Mouse (Mus musculus): ENCODE measurements around the gene Slc2a9. TPM values are rescaled to one million over a fixed set of nuclear protein-coding genes. Genes with fewer than 3 reads are reported as not detected.

Gene Slc2a9
- polyA plus RNA-seq, 1 experiment = 0.01 TPM

- no peak for TF ChIP-seq GATA1 (IDR thresholded peaks at IDR 0.05; ENCODE audit: low read length)
- TF ChIP-seq TAL1 (IDR thresholded peaks at IDR 0.05; ENCODE audit: low read length) = no peak
- Histone ChIP-seq H3K36me3 (ENCODE audit: control insufficient read depth) (no peaks in the 10 kb centered on the region), H3K4me3 (replicated peaks) (no peak overlapping the region), H3K4me1 (ENCODE audit: control insufficient read depth) (no peaks in the 10 kb centered on the region), H3K27me3 (ENCODE audit: control insufficient read depth) (no peaks in the 10 kb centered on the region), H3K9me3 (ENCODE audit: control insufficient read depth, low read length) (no peaks in the 10 kb centered on the region)
These were observed 156.1 kb downstream of the Slc2a9 start for GRCm38 (mm10) chr5:38346646-38347432.

- Histone ChIP-seq H3K4me3 (replicated peaks) (no peak overlapping the region), H3K27me3 (ENCODE audit: control insufficient read depth) (no peaks in the 10 kb centered on the region), H3K9me3 (ENCODE audit: control insufficient read depth, low read length) (no peaks in the 10 kb centered on the region), H3K36me3 (ENCODE audit: control insufficient read depth) (no peaks in the 10 kb centered on the region), H3K4me1 (ENCODE audit: control insufficient read depth) (no peaks in the 10 kb centered on the region)
- no peak for TF ChIP-seq TAL1 (IDR thresholded peaks at IDR 0.05; ENCODE audit: low read length)
- no peak for TF ChIP-seq GATA1 (IDR thresholded peaks at IDR 0.05; ENCODE audit: low read length)
These were observed 159.8 kb downstream of the Slc2a9 start for GRCm38 (mm10) chr5:38343101-38343500.

- Histone ChIP-seq H3K36me3 (ENCODE audit: control insufficient read depth) (no peaks in the 10 kb centered on the region), H3K9me3 (ENCODE audit: control insufficient read depth, low read length) (no peaks in the 10 kb centered on the region), H3K4me3 (replicated peaks) (no peak overlapping the region), H3K27me3 (ENCODE audit: control insufficient read depth) (no peaks in the 10 kb centered on the region), H3K4me1 (ENCODE audit: control insufficient read depth) (no peaks in the 10 kb centered on the region)
- no peak for TF ChIP-seq GATA1 (IDR thresholded peaks at IDR 0.05; ENCODE audit: low read length)
- no peak for TF ChIP-seq TAL1 (IDR thresholded peaks at IDR 0.05; ENCODE audit: low read length)
These were observed 168.4 kb downstream of the Slc2a9 start for GRCm38 (mm10) chr5:38334582-38334981.

GRCm38 (mm10) chr5:38333381-38333780 is 169.6 kb downstream of the Slc2a9 start:
- H3K4me3 ChIP-seq (replicated peaks) = no peak overlapping the region
- H3K36me3 ChIP-seq (ENCODE audit: control insufficient read depth) = no peaks in the 10 kb centered on the region
- TF ChIP-seq GATA1 (IDR thresholded peaks at IDR 0.05; ENCODE audit: low read length) (no peak), TAL1 (IDR thresholded peaks at IDR 0.05; ENCODE audit: low read length) (no peak)
- H3K27me3 ChIP-seq (ENCODE audit: control insufficient read depth) = no peaks in the 10 kb centered on the region
- H3K4me1 ChIP-seq (ENCODE audit: control insufficient read depth) = no peaks in the 10 kb centered on the region
- no peaks in the 10 kb centered on the region for H3K9me3 ChIP-seq (ENCODE audit: control insufficient read depth, low read length)

- peaks cover 33% of the 10 kb centered on the region for H3K27me3 ChIP-seq (ENCODE audit: control insufficient read depth)
- H3K4me1 ChIP-seq (ENCODE audit: control insufficient read depth) = no peaks in the 10 kb centered on the region
- no peak within 1 kb of the TSS for H3K4me3 ChIP-seq (replicated peaks)
- H3K9me3 ChIP-seq (ENCODE audit: control insufficient read depth, low read length) = no peaks in the 10 kb centered on the region
- TF ChIP-seq GATA1 (IDR thresholded peaks at IDR 0.05; ENCODE audit: low read length) (no peak), TAL1 (IDR thresholded peaks at IDR 0.05; ENCODE audit: low read length) (no peak)
- no peaks in the 10 kb centered on the region for H3K36me3 ChIP-seq (ENCODE audit: control insufficient read depth)
These were observed 183.8 kb downstream of the Slc2a9 start, which contains the start of gene Drd5 for GRCm38 (mm10) chr5:38318966-38319786. Gene Drd5 (plus strand): TSS chr5:38319367.

GRCm38 (mm10) chr5:38309795-38310194 is 193.1 kb downstream of the Slc2a9 start:
- Histone ChIP-seq H3K4me3 (replicated peaks) (no peak overlapping the region), H3K9me3 (ENCODE audit: control insufficient read depth, low read length) (no peaks in the 10 kb centered on the region), H3K36me3 (ENCODE audit: control insufficient read depth) (no peaks in the 10 kb centered on the region), H3K27me3 (ENCODE audit: control insufficient read depth) (no peaks in the 10 kb centered on the region; the same call in 1 of the 2 replicates), H3K4me1 (ENCODE audit: control insufficient read depth) (peaks cover 3% of the 10 kb centered on the region)
- TF ChIP-seq TAL1 (IDR thresholded peaks at IDR 0.05; ENCODE audit: low read length) (no peak), GATA1 (IDR thresholded peaks at IDR 0.05; ENCODE audit: low read length) (no peak)

- Histone ChIP-seq H3K36me3 (ENCODE audit: control insufficient read depth) (no peaks in the 10 kb centered on the region), H3K4me1 (ENCODE audit: control insufficient read depth) (peaks cover 3% of the 10 kb centered on the region), H3K9me3 (ENCODE audit: control insufficient read depth, low read length) (no peaks in the 10 kb centered on the region), H3K27me3 (ENCODE audit: control insufficient read depth) (no peaks in the 10 kb centered on the region), H3K4me3 (replicated peaks) (no peak overlapping the region)
- TF ChIP-seq GATA1 (IDR thresholded peaks at IDR 0.05; ENCODE audit: low read length) (no peak), TAL1 (IDR thresholded peaks at IDR 0.05; ENCODE audit: low read length) (no peak)
These were observed 194.1 kb downstream of the Slc2a9 start for GRCm38 (mm10) chr5:38308873-38309272.

- Histone ChIP-seq H3K4me3 (replicated peaks) (peak overlapping the region; percentile 39), H3K27me3 (ENCODE audit: control insufficient read depth) (peaks cover 2% of the 10 kb centered on the region; the same call in 1 of the 2 replicates), H3K36me3 (ENCODE audit: control insufficient read depth) (no peaks in the 10 kb centered on the region), H3K4me1 (ENCODE audit: control insufficient read depth) (peaks cover 3% of the 10 kb centered on the region), H3K9me3 (ENCODE audit: control insufficient read depth, low read length) (no peaks in the 10 kb centered on the region)
- no peak for TF ChIP-seq GATA1 (IDR thresholded peaks at IDR 0.05; ENCODE audit: low read length)
- TF ChIP-seq TAL1 (IDR thresholded peaks at IDR 0.05; ENCODE audit: low read length) = no peak
These were observed 195.5 kb downstream of the Slc2a9 start for GRCm38 (mm10) chr5:38307255-38308101.

Measured in erythroblast, embryonic 14.5 days (primary cell).